Mouse (Mus musculus) bone marrow macrophage, adult 2 months (primary cell): ENCODE results near the gene Tnfaip2.

Experiments used
- CTCF ChIP-seq: IDR thresholded peaks from 2 replicates; pipeline ENCODE4 v1.5.1; 2012; ENCODE audit warnings: low read depth, mild to moderate bottlenecking, low read length, moderate library complexity
- POLR2A ChIP-seq: IDR thresholded peaks from 2 replicates; pipeline ENCODE4 v1.6.1; 2012; ENCODE audit warnings: mild to moderate bottlenecking, low read depth, low read length, borderline replicate concordance

DNA sequence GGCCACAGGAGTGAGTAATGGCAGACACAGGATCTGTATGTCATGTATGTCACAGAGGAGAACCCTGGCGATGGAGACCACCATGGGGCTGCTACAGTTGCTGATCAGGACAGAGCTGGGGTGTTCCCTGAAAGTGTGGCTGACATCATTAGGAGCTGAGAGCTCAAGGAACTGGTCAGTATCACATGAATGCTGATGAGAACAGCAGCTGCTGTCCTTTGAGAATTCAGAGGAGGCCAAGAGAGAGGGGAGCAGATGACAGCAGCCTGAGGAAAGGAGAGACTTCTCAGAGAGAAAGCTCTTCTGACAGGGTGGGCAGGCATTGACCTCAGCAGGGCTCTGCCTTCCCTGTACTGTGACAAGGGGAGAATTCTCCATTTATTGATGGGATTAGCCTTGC, 15.5 kb downstream of the Tnfaip2 start:
- no peak for TF ChIP-seq POLR2A
- no peak for TF ChIP-seq CTCF
